Mouse (Mus musculus): Measurements from ENCODE around the gene Pomp. TPM values are rescaled to one million over a fixed set of nuclear protein-coding genes. Genes with fewer than 3 reads are reported as not detected.

The Pomp gene
- polyA plus RNA-seq, 1 experiment from 2014 or later = 269 TPM

DNA sequence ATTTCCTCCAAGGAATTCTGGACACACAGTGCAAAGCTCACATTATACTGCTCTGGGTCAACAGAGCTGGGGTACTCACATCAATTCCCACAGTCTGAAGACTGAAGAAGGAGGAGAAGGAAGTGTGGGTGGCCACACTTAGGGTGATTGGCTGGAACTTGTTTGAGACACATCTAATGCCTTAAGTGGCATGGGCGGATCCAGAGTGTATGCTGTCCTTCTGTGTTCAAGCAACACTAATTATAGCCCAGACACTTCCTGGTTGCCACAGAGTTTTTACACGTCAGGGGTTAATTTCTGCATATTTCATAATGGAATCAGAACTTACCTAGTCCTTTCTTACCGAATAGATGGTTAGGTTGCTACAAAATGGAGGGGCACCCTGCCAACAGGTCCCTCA lies 14.9 kb upstream of the Pomp start:
- WGBS = 58% methylated on average over 3 of the region's 3 CpGs
- no peak overlapping the region for H3K4me2 ChIP-seq (ENCODE audit: low read depth, low read length)
- H3K4me3 ChIP-seq (ENCODE audit: low read length) = no peak overlapping the region
- H3K27ac ChIP-seq (ENCODE audit: low read length) = no peak overlapping the region
- H3K9me3 ChIP-seq (replicated peaks; ENCODE audit: control insufficient read depth, low read length) = 0 out of 2 replicates have a peak, but pooled peaks cover 3% of the 10 kb centered on the region
- peaks cover 12% of the 10 kb centered on the region for H3K4me1 ChIP-seq (ENCODE audit: control insufficient read depth, insufficient read depth, low read length)
- no peaks in the 10 kb centered on the region for H3K36me3 ChIP-seq (ENCODE audit: control insufficient read depth, insufficient read depth)
- H3K27me3 ChIP-seq (ENCODE audit: control insufficient read depth, insufficient read depth, low read length) = no peaks in the 10 kb centered on the region
- ATAC-seq (replicated peaks; ENCODE audit: extremely low read depth, insufficient read depth, low FRiP score) = no peak
- no peak overlapping the region for H3K9ac ChIP-seq (ENCODE audit: low read length)

DNA sequence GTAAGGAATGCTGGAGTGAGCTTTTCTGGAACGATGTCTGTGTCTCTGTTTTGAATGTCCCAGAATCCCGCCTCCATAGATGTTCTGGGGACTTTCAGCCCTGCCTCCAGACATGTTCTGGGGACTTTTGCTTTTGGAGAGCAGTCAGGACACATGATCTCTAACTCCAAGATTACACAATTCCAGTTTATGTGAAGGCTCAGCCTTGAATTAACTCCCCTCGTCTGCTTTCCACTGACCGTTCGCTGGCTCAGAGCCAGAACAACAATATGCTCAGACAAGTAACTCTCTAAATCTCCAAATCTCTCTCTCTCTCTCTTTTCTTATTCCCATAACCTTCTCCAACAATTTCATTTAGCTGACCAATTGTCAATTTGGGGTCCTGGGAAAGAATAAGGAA lies 12.9 kb upstream of the Pomp start:
- Histone ChIP-seq H3K27ac (ENCODE audit: low read length) (no peak overlapping the region), H3K4me3 (ENCODE audit: low read length) (no peak overlapping the region), H3K4me1 (ENCODE audit: control insufficient read depth, insufficient read depth, low read length) (peaks cover 22% of the 10 kb centered on the region), H3K36me3 (ENCODE audit: control insufficient read depth, insufficient read depth) (no peaks in the 10 kb centered on the region), H3K9ac (ENCODE audit: low read length) (no peak overlapping the region), H3K9me3 (replicated peaks; ENCODE audit: control insufficient read depth, low read length) (0 out of 2 replicates have a peak, but pooled peaks cover 3% of the 10 kb centered on the region), H3K4me2 (ENCODE audit: low read depth, low read length) (no peak overlapping the region), H3K27me3 (ENCODE audit: control insufficient read depth, insufficient read depth, low read length) (no peaks in the 10 kb centered on the region)
- no peak for ATAC-seq (replicated peaks; ENCODE audit: extremely low read depth, insufficient read depth, low FRiP score)
- WGBS = 44% methylated on average over 5 of the region's 5 CpGs

DNA sequence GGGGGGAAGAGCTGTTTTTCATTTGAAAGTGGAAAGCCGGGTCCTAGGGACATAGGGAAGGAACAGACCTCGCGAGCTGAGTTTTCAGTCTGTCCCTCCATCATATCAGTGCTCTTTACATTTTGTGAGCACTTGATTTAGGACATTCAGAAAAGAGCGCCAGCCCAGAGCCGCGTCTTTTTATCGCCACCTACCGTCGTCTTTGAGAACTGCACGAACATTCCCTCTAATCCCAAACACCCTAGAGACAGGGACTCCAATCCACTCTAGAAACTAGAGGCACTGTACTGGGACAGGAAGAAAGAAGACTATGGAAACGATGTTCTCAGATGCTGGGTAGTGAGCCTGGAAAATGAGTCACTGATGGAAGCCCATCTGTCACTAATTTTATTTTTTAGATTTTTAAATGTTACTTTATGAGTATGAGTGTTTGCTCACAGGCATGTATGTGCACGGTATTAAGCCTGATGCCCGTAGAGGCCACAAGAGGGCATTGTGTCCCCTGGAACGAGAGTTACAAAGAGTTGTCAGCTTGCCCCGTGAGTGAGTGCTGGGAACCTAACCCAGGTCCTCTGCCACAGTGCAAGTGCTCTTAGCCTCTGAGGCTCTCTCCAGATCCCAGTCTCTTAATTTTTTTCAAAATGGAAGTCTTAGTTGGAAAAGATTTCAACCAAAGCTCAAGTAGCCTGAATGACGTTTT lies 11.9 kb upstream of the Pomp start:
- 0 out of 2 replicates have a peak, but pooled peaks cover 3% of the 10 kb centered on the region for H3K9me3 ChIP-seq (replicated peaks; ENCODE audit: control insufficient read depth, low read length)
- H3K4me2 ChIP-seq (ENCODE audit: low read depth, low read length) = peak overlapping the region; percentile 27
- ATAC-seq (replicated peaks; ENCODE audit: extremely low read depth, insufficient read depth, low FRiP score) = no peak; the same call in 1 of the 2 replicates
- 23% methylated on average over 16 of the region's 16 CpGs for WGBS
- H3K9ac ChIP-seq (ENCODE audit: low read length) = no peak overlapping the region
- no peaks in the 10 kb centered on the region for H3K36me3 ChIP-seq (ENCODE audit: control insufficient read depth, insufficient read depth)
- no peak overlapping the region for H3K27ac ChIP-seq (ENCODE audit: low read length)
- H3K4me3 ChIP-seq (ENCODE audit: low read length) = no peak overlapping the region
- H3K27me3 ChIP-seq (ENCODE audit: control insufficient read depth, insufficient read depth, low read length) = no peaks in the 10 kb centered on the region
- H3K4me1 ChIP-seq (ENCODE audit: control insufficient read depth, insufficient read depth, low read length) = peaks cover 22% of the 10 kb centered on the region

DNA sequence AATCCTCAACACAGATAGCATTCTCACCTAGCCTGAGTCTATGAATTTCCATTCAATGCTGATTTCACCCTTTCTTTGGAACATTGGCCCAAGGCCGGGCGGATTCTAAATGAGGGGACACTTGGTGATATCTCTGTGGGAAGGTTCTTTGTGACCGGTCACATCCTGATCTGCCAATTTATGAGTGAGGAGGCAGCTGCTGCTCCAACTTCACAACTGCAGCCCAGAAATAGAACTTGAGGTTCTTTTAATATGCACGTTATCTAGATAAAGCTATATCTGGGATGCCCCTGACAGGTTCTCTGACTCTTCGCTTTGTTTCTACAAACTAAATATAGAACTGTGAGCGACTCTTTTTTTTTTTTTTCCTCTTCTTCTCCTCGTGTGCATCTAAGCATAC lies 10.1 kb upstream of the Pomp start:
- H3K9me3 ChIP-seq (replicated peaks; ENCODE audit: control insufficient read depth, low read length) = 0 out of 2 replicates have a peak, but pooled peaks cover 3% of the 10 kb centered on the region
- no peaks in the 10 kb centered on the region for H3K36me3 ChIP-seq (ENCODE audit: control insufficient read depth, insufficient read depth)
- H3K4me1 ChIP-seq (ENCODE audit: control insufficient read depth, insufficient read depth, low read length) = peaks cover 22% of the 10 kb centered on the region
- H3K4me3 ChIP-seq (ENCODE audit: low read length) = no peak overlapping the region
- no peaks in the 10 kb centered on the region for H3K27me3 ChIP-seq (ENCODE audit: control insufficient read depth, insufficient read depth, low read length)
- 18% methylated on average over 7 of the region's 7 CpGs for WGBS
- peak overlapping the region; percentile 20; the same call in 1 of the 2 replicates for H3K4me2 ChIP-seq (ENCODE audit: low read depth, low read length)
- ATAC-seq (replicated peaks; ENCODE audit: extremely low read depth, insufficient read depth, low FRiP score) = peak; percentile 52
- peak overlapping the region; percentile 41; the same call in 1 of the 2 replicates for H3K27ac ChIP-seq (ENCODE audit: low read length)
- H3K9ac ChIP-seq (ENCODE audit: low read length) = no peak overlapping the region

DNA sequence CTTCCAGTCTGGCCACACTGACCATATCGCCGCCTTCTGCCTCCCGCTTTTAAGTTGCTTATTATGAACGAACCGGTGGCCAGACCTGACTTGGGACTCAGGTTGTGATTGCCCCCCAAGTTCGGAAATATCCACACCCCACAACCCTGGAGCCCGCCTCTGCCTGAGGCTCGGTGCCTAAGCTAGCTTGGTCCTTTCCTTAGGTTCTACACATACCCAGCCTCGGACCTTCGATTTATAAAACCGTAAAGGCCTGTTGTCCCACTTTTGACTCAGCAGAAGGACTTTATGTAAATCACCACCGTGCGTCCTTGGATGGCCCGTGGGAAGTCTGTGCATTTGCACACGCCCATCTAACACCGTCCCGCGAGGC lies 199 bp upstream of the Pomp start:
- H3K27me3 ChIP-seq (ENCODE audit: control insufficient read depth, insufficient read depth, low read length) = no peaks in the 10 kb centered on the region
- peak overlapping the region; percentile 96 for H3K4me3 ChIP-seq (ENCODE audit: low read length)
- no peak for ATAC-seq (replicated peaks; ENCODE audit: extremely low read depth, insufficient read depth, low FRiP score)
- H3K36me3 ChIP-seq (ENCODE audit: control insufficient read depth, insufficient read depth) = peaks cover 20% of the 10 kb centered on the region
- no peaks in the 10 kb centered on the region for H3K9me3 ChIP-seq (replicated peaks; ENCODE audit: control insufficient read depth, low read length)
- peak overlapping the region; percentile 84 for H3K9ac ChIP-seq (ENCODE audit: low read length)
- peak overlapping the region; percentile 90 for H3K27ac ChIP-seq (ENCODE audit: low read length)
- under 1% methylated on average over 18 of the region's 18 CpGs for WGBS
- peak overlapping the region; percentile 97 for H3K4me2 ChIP-seq (ENCODE audit: low read depth, low read length)
- peaks cover 14% of the 10 kb centered on the region for H3K4me1 ChIP-seq (ENCODE audit: control insufficient read depth, insufficient read depth, low read length)

DNA sequence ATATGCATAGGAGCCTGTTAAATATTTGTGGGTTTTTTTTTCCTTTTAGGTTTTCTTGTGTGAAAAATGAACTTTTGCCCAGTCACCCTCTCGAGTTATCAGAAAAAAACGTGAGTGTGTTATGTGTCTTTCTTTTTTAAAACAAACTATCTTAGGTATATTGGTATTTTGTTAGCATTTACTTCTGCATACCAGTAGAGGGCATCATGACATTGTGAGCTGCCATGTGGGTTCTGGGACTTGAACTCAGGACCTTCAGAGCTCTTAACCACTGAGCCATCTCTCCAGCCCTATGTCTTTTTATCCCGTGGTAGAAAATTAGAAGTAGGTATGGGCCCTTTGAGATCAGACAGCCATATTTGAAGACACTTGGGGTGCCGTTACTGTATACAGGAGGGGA lies 8.4 kb downstream of the Pomp start:
- no peak overlapping the region for H3K27ac ChIP-seq (ENCODE audit: low read length)
- H3K36me3 ChIP-seq (ENCODE audit: control insufficient read depth, insufficient read depth) = peaks cover 56% of the 10 kb centered on the region
- H3K4me3 ChIP-seq (ENCODE audit: low read length) = no peak overlapping the region
- WGBS = 89% methylated on average over 4 of the region's 4 CpGs
- H3K4me1 ChIP-seq (ENCODE audit: control insufficient read depth, insufficient read depth, low read length) = no peaks in the 10 kb centered on the region
- H3K4me2 ChIP-seq (ENCODE audit: low read depth, low read length) = no peak overlapping the region
- no peak overlapping the region for H3K9ac ChIP-seq (ENCODE audit: low read length)
- H3K9me3 ChIP-seq (replicated peaks; ENCODE audit: control insufficient read depth, low read length) = no peaks in the 10 kb centered on the region
- no peak for ATAC-seq (replicated peaks; ENCODE audit: extremely low read depth, insufficient read depth, low FRiP score)
- no peaks in the 10 kb centered on the region for H3K27me3 ChIP-seq (ENCODE audit: control insufficient read depth, insufficient read depth, low read length)

DNA sequence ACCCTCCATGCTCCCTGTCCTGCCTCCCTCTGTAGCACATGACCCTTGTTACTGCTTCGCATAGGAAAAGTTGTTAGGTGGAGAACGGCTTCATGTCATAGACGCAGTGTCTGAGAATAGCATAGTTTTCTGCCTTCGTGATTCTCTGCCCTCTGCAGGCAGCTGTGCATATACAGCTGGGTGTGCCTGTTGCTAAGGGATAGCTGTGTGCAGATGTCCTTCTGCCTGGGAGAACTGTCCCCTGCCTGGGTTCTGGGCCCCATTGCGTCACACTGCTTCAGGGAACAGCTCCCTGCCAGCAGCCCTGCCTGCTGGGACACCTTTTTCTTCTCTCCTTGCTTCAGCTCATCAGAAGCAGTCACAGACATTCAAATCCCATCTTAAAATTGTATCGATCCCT lies 9.3 kb downstream of the Pomp start:
- Histone ChIP-seq H3K27ac (ENCODE audit: low read length) (no peak overlapping the region), H3K9me3 (replicated peaks; ENCODE audit: control insufficient read depth, low read length) (no peaks in the 10 kb centered on the region), H3K4me3 (ENCODE audit: low read length) (no peak overlapping the region), H3K9ac (ENCODE audit: low read length) (no peak overlapping the region), H3K36me3 (ENCODE audit: control insufficient read depth, insufficient read depth) (peaks cover 56% of the 10 kb centered on the region), H3K27me3 (ENCODE audit: control insufficient read depth, insufficient read depth, low read length) (no peaks in the 10 kb centered on the region), H3K4me2 (ENCODE audit: low read depth, low read length) (no peak overlapping the region), H3K4me1 (ENCODE audit: control insufficient read depth, insufficient read depth, low read length) (no peaks in the 10 kb centered on the region)
- WGBS = 83% methylated on average over 6 of the region's 6 CpGs
- no peak for ATAC-seq (replicated peaks; ENCODE audit: extremely low read depth, insufficient read depth, low FRiP score)

DNA sequence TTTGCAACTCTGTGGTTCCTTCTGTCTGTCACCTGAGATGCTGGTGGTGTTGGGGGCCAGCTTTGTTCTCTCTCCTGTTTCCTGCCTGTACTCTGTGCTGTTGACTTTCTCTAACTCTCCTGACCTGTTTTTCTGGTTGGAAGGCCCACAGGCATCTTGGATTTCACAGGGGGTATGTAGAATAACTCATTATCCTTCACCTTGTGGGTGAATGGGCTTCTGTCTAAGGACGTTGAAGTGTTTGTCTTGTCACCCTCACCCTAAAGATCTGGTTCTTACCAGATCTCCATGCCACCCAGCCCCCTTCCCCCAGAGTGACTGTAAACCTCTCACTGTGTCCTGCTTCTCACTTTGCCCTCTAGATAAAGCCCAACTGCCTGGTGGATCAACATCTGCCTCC lies 10.0 kb downstream of the Pomp start:
- no peaks in the 10 kb centered on the region for H3K27me3 ChIP-seq (ENCODE audit: control insufficient read depth, insufficient read depth, low read length)
- H3K36me3 ChIP-seq (ENCODE audit: control insufficient read depth, insufficient read depth) = peaks cover 59% of the 10 kb centered on the region
- no peak for ATAC-seq (replicated peaks; ENCODE audit: extremely low read depth, insufficient read depth, low FRiP score)
- H3K27ac ChIP-seq (ENCODE audit: low read length) = no peak overlapping the region
- no peak overlapping the region for H3K4me2 ChIP-seq (ENCODE audit: low read depth, low read length)
- WGBS = 65% methylated on average over 1 of the region's 1 CpGs
- H3K4me3 ChIP-seq (ENCODE audit: low read length) = no peak overlapping the region
- H3K9me3 ChIP-seq (replicated peaks; ENCODE audit: control insufficient read depth, low read length) = no peaks in the 10 kb centered on the region
- no peaks in the 10 kb centered on the region for H3K4me1 ChIP-seq (ENCODE audit: control insufficient read depth, insufficient read depth, low read length)
- no peak overlapping the region for H3K9ac ChIP-seq (ENCODE audit: low read length)

DNA sequence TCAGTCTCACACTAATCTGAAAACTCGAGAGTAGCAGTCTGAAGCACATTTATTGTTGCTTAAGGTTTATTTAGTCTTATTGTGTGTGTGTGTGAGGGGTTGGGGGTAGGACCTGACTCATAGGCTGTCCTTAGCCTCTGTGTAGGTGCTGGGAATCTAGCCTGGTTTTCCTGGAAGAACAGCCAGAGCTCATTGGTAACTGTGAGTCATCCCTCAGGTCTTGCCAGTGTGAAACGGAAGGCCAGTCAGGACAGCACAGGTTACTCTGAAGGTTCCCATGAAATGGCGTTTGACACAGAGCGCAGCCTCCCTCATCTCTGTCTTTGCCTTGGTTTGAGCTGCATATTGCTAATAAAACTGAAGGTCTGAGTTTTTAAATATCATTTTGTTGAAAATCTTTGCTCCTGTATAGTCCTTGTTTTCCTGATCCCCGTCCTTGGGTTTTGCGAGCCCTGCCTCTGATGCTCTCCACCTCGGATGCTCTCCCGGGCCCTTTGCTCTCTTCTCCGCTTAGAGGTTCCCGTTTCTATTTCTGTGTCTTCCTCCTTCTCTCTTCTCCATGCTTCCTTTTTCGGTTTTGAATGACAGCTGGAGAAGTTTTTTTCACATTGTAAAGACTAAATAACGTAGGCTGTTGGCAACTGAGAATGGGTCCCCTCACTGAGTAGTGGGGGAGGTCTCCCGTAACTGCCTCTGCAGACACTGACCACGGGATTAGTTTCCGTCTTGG lies 11.0 kb downstream of the Pomp start:
- H3K36me3 ChIP-seq (ENCODE audit: control insufficient read depth, insufficient read depth) = peaks cover 69% of the 10 kb centered on the region
- no peaks in the 10 kb centered on the region for H3K9me3 ChIP-seq (replicated peaks; ENCODE audit: control insufficient read depth, low read length)
- whole genome bisulfite sequencing = 87% methylated on average over 15 of the region's 15 CpGs
- no peaks in the 10 kb centered on the region for H3K4me1 ChIP-seq (ENCODE audit: control insufficient read depth, insufficient read depth, low read length)
- no peak overlapping the region for H3K4me2 ChIP-seq (ENCODE audit: low read depth, low read length)
- H3K27me3 ChIP-seq (ENCODE audit: control insufficient read depth, insufficient read depth, low read length) = no peaks in the 10 kb centered on the region
- H3K27ac ChIP-seq (ENCODE audit: low read length) = no peak overlapping the region
- H3K9ac ChIP-seq (ENCODE audit: low read length) = no peak overlapping the region
- no peak for ATAC-seq (replicated peaks; ENCODE audit: extremely low read depth, insufficient read depth, low FRiP score)
- H3K4me3 ChIP-seq (ENCODE audit: low read length) = no peak overlapping the region
